Mouse (Mus musculus) heart, adult 2 months (tissue): ENCODE data around the gene Plekhm2.

Source experiments
- CTCF ChIP-seq: fragments of 200-600 bp; IDR thresholded peaks from 2 replicates; pipeline ENCODE4 v1.8.1; 2022; ENCODE audit warnings: antibody characterized with exemption, mild to moderate bottlenecking, moderate library complexity
- EP300 ChIP-seq: fragments of 200-500 bp; IDR thresholded peaks from 2 replicates; pipeline ENCODE4 v1.6.1; 2011; ENCODE audit warnings: low read depth, low read length, control low read depth; ENCODE audit not compliant: insufficient read depth
- POLR2A ChIP-seq: fragments of 200-500 bp; IDR thresholded peaks from 2 replicates; pipeline ENCODE4 v1.6.1; 2011; ENCODE audit warnings: mild to moderate bottlenecking, low read depth, low read length, control low read depth; ENCODE audit not compliant: insufficient read depth

DNA sequence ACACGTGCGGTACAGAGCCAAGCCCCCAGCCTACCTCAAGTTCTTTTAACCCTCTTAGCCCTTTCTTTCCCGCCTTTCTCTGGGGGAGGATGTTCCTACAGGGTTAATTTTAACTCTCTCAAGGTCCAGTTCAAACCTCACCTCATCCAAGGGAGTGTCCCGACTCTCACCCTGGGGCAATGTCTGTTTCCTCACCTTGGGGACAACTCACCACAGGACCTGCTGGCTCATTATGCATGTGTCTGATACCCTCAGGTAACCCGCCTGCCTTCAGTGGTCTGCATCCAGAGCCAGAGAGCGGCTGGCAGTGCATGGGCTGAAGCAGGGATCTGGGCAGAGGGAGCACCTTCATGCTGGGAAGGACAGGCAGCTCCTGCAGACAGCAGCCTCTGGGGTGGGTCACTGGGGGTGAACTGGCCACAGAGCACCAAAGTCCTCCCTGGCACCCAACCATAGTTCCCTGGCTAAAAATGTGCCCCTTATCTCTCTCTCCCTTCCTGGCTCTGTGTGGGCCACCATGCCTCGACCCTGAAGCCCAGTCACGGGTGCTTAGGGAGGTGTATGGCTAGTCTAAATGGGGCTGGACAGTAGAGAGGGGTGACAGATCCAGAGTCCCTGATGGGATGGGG, 67.9 kb downstream of the Plekhm2 start:
- TF ChIP-seq EP300 (peak; percentile 64), POLR2A (0 out of 2 replicates have a peak, but pooled peaks have one; percentile 20), CTCF (no peak)
